Mouse (Mus musculus) monocyte, adult 5-6 weeks (primary cell): Measurements from ENCODE around the gene S100a2. TPM values are rescaled to one million over a fixed set of nuclear protein-coding genes. Genes with fewer than 3 reads are reported as not detected.

Experiments
- ATAC-seq: fragments of 153-309, 156-312 bp; replicated peaks from 2 replicates; pipeline ENCODE4 v1.8.0; 2017; ENCODE audit warnings: mild to moderate bottlenecking; ENCODE audit not compliant: low TSS enrichment, insufficient number of reproducible peaks, severe bottlenecking, poor library complexity, low FRiP score
- total RNA-seq: library from RNA; stranded (forward); fragments of 200-1000, 200-491, 200-594 nt; gene quantifications from 3 replicates; pipeline ENCODE4 v1.2.3, GENCODE M21; 2017

S100a2 gene
- total RNA-seq, 1 experiment from 2014 or later, result not detected

GRCm38 (mm10) chr3:90589390-90589789, 657 bp upstream of the S100a2 start:
- ATAC-seq, result no peak

GRCm38 (mm10) chr3:90594466-90594865, 4.4 kb downstream of the S100a2 start:
- ATAC-seq, result no peak

- no peak for ATAC-seq
Measured at GRCm38 (mm10) chr3:90595556-90595955, 5.5 kb downstream of the S100a2 start.

- no peak for ATAC-seq
Measured at GRCm38 (mm10) chr3:90596810-90597209, 6.8 kb downstream of the S100a2 start.

GRCm38 (mm10) chr3:90597736-90598135, 7.7 kb downstream of the S100a2 start:
- no peak for ATAC-seq

- ATAC-seq, result no peak
Measured at GRCm38 (mm10) chr3:90598212-90598611, 8.2 kb downstream of the S100a2 start.

- no peak for ATAC-seq
Measured at GRCm38 (mm10) chr3:90599401-90599800, 9.4 kb downstream of the S100a2 start.

- ATAC-seq, result no peak
Measured at GRCm38 (mm10) chr3:90600036-90600435, 10.0 kb downstream of the S100a2 start.

GRCm38 (mm10) chr3:90600458-90601195, 10.6 kb downstream of the S100a2 start:
- ATAC-seq, result no peak

GRCm38 (mm10) chr3:90601486-90602110, 11.6 kb downstream of the S100a2 start, which contains the start of gene Gm42674:
Gene Gm42674 (plus strand): TSS chr3:90601904.
- ATAC-seq, result no peak

- ATAC-seq, result peak; percentile 74
Measured at GRCm38 (mm10) chr3:90603623-90604022, 13.6 kb downstream of the S100a2 start, which contains the start of gene S100a4. Gene S100a4 (plus strand): TSS chr3:90603771.

GRCm38 (mm10) chr3:90604416-90604815, 14.4 kb downstream of the S100a2 start:
- ATAC-seq, result peak; percentile 15; the same call in 1 of the 2 replicates

GRCm38 (mm10) chr3:90605049-90605448, 15.0 kb downstream of the S100a2 start:
- no peak for ATAC-seq

- ATAC-seq, result no peak
Measured at GRCm38 (mm10) chr3:90605736-90606135, 15.7 kb downstream of the S100a2 start.

GRCm38 (mm10) chr3:90606185-90606584, 16.1 kb downstream of the S100a2 start:
- ATAC-seq, result no peak

- no peak for ATAC-seq
Measured at GRCm38 (mm10) chr3:90607361-90607760, 17.3 kb downstream of the S100a2 start.

- no peak for ATAC-seq
Measured at GRCm38 (mm10) chr3:90608223-90608622, 18.2 kb downstream of the S100a2 start, which contains the start of gene S100a5. Gene S100a5 (plus strand): TSS chr3:90608523.

GRCm38 (mm10) chr3:90609102-90609501, 19.1 kb downstream of the S100a2 start:
- no peak for ATAC-seq

- no peak for ATAC-seq
Measured at GRCm38 (mm10) chr3:90611494-90611893, 21.4 kb downstream of the S100a2 start.

GRCm38 (mm10) chr3:90612061-90612460, 22.0 kb downstream of the S100a2 start:
- ATAC-seq, result 0 out of 2 replicates have a peak, but pooled peaks have one; percentile 14
